In genomic region chr14:28521106-28521505, GRCm38 (mm10) we compare ENCODE assay signal across 27 mouse cellular contexts. TPM values are rescaled to one million over a fixed set of nuclear protein-coding genes. Genes with fewer than 3 reads are reported as not detected.
DNase-seq lines count a peak whose midpoint lies in the region; ATAC-seq and TF ChIP-seq lines count a peak whose summit lies in the region.
"Had no signal": no experiment of that assay in that cellular context is flagged by ENCODE, and none has a peak within 500 bp of the region (broad histone marks: within the 10 kb centered on the region; RNA-seq: fewer than 3 reads in every experiment).

No protein-coding gene starts in this region.

- H3K4me3 ChIP-seq in embryonic facial prominence, embryonic 13.5 days, result no peak overlapping the region
- no peak overlapping the region for H3K4me3 ChIP-seq in embryonic facial prominence, embryonic 10.5 days
- no peak overlapping the region for H3K4me3 ChIP-seq in heart, adult 2 months
- H3K4me3 ChIP-seq: erythroblast, embryonic 14.5 days; forebrain, embryonic 12.5 days; forebrain, embryonic 15.5 days; heart, embryonic 15.5 days; hindbrain, embryonic 12.5 days; hindbrain, embryonic 15.5 days; kidney, embryonic 15.5 days had no signal

- TF ChIP-seq EP300 in heart, adult 2 months (IDR thresholded peaks at IDR 0.05; ENCODE audit: insufficient read depth, low read depth, low read length), result no peak

- H3K36me3 ChIP-seq in embryonic facial prominence, embryonic 13.5 days, result peaks cover 85% of the 10 kb centered on the region
- H3K36me3 ChIP-seq in embryonic facial prominence, embryonic 10.5 days (replicated peaks), result peaks cover 86% of the 10 kb centered on the region
- H3K36me3 ChIP-seq in heart, adult 2 months (ENCODE audit: control insufficient read depth, insufficient read depth, low read length), result no peaks in the 10 kb centered on the region
- H3K36me3 ChIP-seq: forebrain, embryonic 15.5 days had no signal

- no peaks in the 10 kb centered on the region for H3K79me2 ChIP-seq in heart, adult 2 months (replicated peaks; ENCODE audit: control insufficient read depth, insufficient read depth, low read length)

- ATAC-seq in embryonic facial prominence, embryonic 13.5 days (ENCODE audit: insufficient number of reproducible peaks, insufficient read depth, low FRiP score, low TSS enrichment, low read depth), result no peak
- ATAC-seq: CD4-positive, CD25-positive, alpha-beta regulatory T cell, adult 4 months; forebrain, embryonic 15.5 days; intestine, postnatal 0 days had no signal

- no peak for DNase-seq in embryonic facial prominence, embryonic 10.5 days (ENCODE audit: low spot score)
- DNase-seq in gastrocnemius, postnatal 25 days, result peak; percentile 57
- DNase-seq in gastrocnemius, postnatal 36 days, result no peak
- DNase-seq in heart, adult 2 months, result peak; percentile 39 to 66
- no peak for DNase-seq in heart, postnatal 4 days
- DNase-seq in skeletal muscle tissue, adult 2 months (ENCODE audit: low read depth, low spot score), result peak; percentile 58
- DNase-seq in testis, postnatal 10 days (ENCODE audit: low spot score), result no peak
- DNase-seq: adrenal gland, adult 2 months; cerebellum, adult 11-12 months; cerebellum, adult 8-10 months; cerebellum, postnatal 10 days; cerebellum, postnatal 36 days; embryo, embryonic 11 days; kidney, adult 2 months had no signal

- H3K27ac ChIP-seq in embryonic facial prominence, embryonic 13.5 days, result peak overlapping the region; percentile 66; the same call in 1 of the 2 replicates
- no peak overlapping the region for H3K27ac ChIP-seq in embryonic facial prominence, embryonic 10.5 days (replicated peaks)
- H3K27ac ChIP-seq in heart, adult 2 months, result peak overlapping the region; percentile 45
- H3K27ac ChIP-seq: forebrain, embryonic 12.5 days; forebrain, embryonic 15.5 days; heart, embryonic 15.5 days; hindbrain, embryonic 12.5 days; hindbrain, embryonic 15.5 days; kidney, embryonic 15.5 days had no signal

- WGBS in embryonic facial prominence, embryonic 13.5 days, result 78% methylated on average over 1 of the region's 1 CpGs
- WGBS in embryonic facial prominence, embryonic 10.5 days, result 73% methylated on average over 1 of the region's 1 CpGs
- WGBS in heart, adult 2 months, result 41% methylated on average over 1 of the region's 1 CpGs

- peaks cover 69% of the 10 kb centered on the region for H3K4me1 ChIP-seq in embryonic facial prominence, embryonic 13.5 days
- peaks cover 13% of the 10 kb centered on the region for H3K4me1 ChIP-seq in embryonic facial prominence, embryonic 10.5 days
- H3K4me1 ChIP-seq in heart, adult 2 months (ENCODE audit: control insufficient read depth, insufficient read depth, low read length), result no peaks in the 10 kb centered on the region; the same call in 1 of the 2 replicates
- H3K4me1 ChIP-seq: forebrain, embryonic 15.5 days had no signal

- TF ChIP-seq POLR2A in heart, adult 2 months (IDR thresholded peaks at IDR 0.05; ENCODE audit: insufficient read depth, low read depth, low read length), result no peak

- H3K9ac ChIP-seq in embryonic facial prominence, embryonic 13.5 days, result no peak overlapping the region
- H3K9ac ChIP-seq in heart, adult 2 months (ENCODE audit: low read depth, low read length), result no peak overlapping the region
- H3K9ac ChIP-seq: forebrain, embryonic 12.5 days; forebrain, embryonic 15.5 days; heart, embryonic 15.5 days; hindbrain, embryonic 12.5 days; hindbrain, embryonic 15.5 days; kidney, embryonic 15.5 days had no signal

- H3K4me2 ChIP-seq in embryonic facial prominence, embryonic 13.5 days, result 0 out of 2 replicates have a peak overlapping the region, but pooled peaks have one; percentile 5
- H3K4me2 ChIP-seq: forebrain, embryonic 12.5 days; forebrain, embryonic 15.5 days; heart, embryonic 11.5 days; heart, embryonic 15.5 days; hindbrain, embryonic 12.5 days; hindbrain, embryonic 15.5 days; kidney, embryonic 15.5 days had no signal

- TF ChIP-seq CTCF in heart, adult 2 months (IDR thresholded peaks at IDR 0.05), result no peak

- intact Hi-C loops in gastrocnemius, postnatal 36 days (cut with DNase I), result no loop called here
- intact Hi-C loops in heart, adult 2 months (cut with DNase I), result no loop called here

- no peaks in the 10 kb centered on the region for H3K27me3 ChIP-seq in embryonic facial prominence, embryonic 13.5 days
- peaks cover 15% of the 10 kb centered on the region for H3K27me3 ChIP-seq in embryonic facial prominence, embryonic 10.5 days (replicated peaks; ENCODE audit: low read depth, poor library complexity, severe bottlenecking)
- no peaks in the 10 kb centered on the region for H3K27me3 ChIP-seq in heart, adult 2 months (ENCODE audit: control insufficient read depth, insufficient read depth, low read length)
- H3K27me3 ChIP-seq: forebrain, embryonic 15.5 days; heart, embryonic 15.5 days; hindbrain, embryonic 12.5 days; hindbrain, embryonic 15.5 days had no signal

- H3K9me3 ChIP-seq in embryonic facial prominence, embryonic 13.5 days, result no peaks in the 10 kb centered on the region
- no peaks in the 10 kb centered on the region for H3K9me3 ChIP-seq in embryonic facial prominence, embryonic 10.5 days
- H3K9me3 ChIP-seq: forebrain, embryonic 12.5 days; forebrain, embryonic 15.5 days; heart, embryonic 15.5 days; hindbrain, embryonic 12.5 days; hindbrain, embryonic 15.5 days; kidney, embryonic 15.5 days had no signal

RNA-seq across cellular contexts. Expression of gene Wnt5a, which starts 16.6 kb away (rescaled TPM):
- 280 and 323 TPM in 2 replicates for polyA plus RNA-seq in embryonic facial prominence, embryonic 13.5 days (2015; fragmentation: Nextera tagmentation; extraction: Ambion mirVana)
- polyA plus RNA-seq in embryonic facial prominence, embryonic 10.5 days (2016; fragmentation: Nextera tagmentation; extraction: Ambion mirVana), result 37.2 and 40.4 TPM in 2 replicates
- 1 to 10 TPM; 6.9 to 7.2 TPM for total RNA-seq in gastrocnemius, postnatal 25 days (2021)
- total RNA-seq in gastrocnemius, postnatal 36 days (2021), result 1 to 10 TPM; 4.9 to 5.1 TPM
- 10 to 100 TPM; 13.8 to 15.5 TPM for total RNA-seq in heart, adult 2 months (2021)
- 5.0 and 9.7 TPM in 2 replicates for polyA plus RNA-seq in heart, adult 2 months (2012; rRNA removed)
- total RNA-seq in heart, postnatal 4 days (2021), result 10 to 100 TPM; 12.7 to 13.5 TPM
- total RNA-seq: hematopoietic stem cell, adult 5-6 weeks; MEL had no signal
- polyA plus RNA-seq: CD4-positive, CD25-positive, alpha-beta regulatory T cell, adult 4 months; erythroblast, embryonic 14.5 days had no signal

Comparison
In these comparisons a context has a peak if more than half of its experiments do, and no peak if none do; other contexts are left out.
1. DNase-seq: peak in gastrocnemius, postnatal 25 days (single experiment), heart, adult 2 months (2 of 2) and skeletal muscle tissue, adult 2 months (single experiment); none in embryonic facial prominence, embryonic 10.5 days (single experiment), gastrocnemius, postnatal 36 days (0 of 2), heart, postnatal 4 days (single experiment) and testis, postnatal 10 days (single experiment).